Comparison of ENCODE assay signal across 15 mouse cellular contexts in the genomic region with DNA sequence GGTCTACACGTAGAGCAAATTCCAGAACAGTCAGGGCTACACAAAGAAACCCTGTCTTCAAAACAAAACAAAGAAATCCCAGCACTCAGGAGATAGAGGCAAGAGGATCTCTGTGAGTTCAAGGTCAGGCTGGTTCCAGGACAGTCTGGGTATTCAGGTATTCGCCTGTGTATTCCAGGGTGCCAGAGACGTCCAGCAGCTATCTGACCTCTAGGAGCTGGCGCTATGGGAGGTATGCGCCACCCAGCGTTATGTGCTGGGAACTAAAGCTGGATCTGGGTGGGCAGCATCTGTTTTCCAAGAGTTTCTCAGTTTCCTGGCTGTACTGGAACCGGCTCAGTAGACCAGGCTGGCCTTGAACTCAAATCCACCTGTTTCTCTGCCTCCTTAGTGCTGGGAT. TPM values are rescaled to one million over a fixed set of nuclear protein-coding genes. Genes with fewer than 3 reads are reported as not detected.
DNase-seq lines count a peak whose midpoint lies in the region; ATAC-seq lines count a peak whose summit lies in the region.
"Had no signal": no experiment of that assay in that cellular context is flagged by ENCODE, and none has a peak within 500 bp of the region (broad histone marks: within the 10 kb centered on the region; RNA-seq: fewer than 3 reads in every experiment).

No protein-coding gene starts in this region.

- ATAC-seq in activated CD4-positive, CD25-positive, alpha-beta regulatory T cell, adult 4 months = no peak
- ATAC-seq: forebrain, embryonic 16.5 days; midbrain, embryonic 15.5 days had no signal

- peak; percentile 35 for DNase-seq in kidney, postnatal 10 days
- no peak for DNase-seq in kidney, adult 9 months
- DNase-seq in 3T3-L1 (ENCODE audit: low read depth, low spot score) (peak; percentile 50), 416B (ENCODE audit: low read depth) (peak; percentile 42)
- DNase-seq in embryo, embryonic 10.5 days (ENCODE audit: low spot score) = peak; percentile 69
- DNase-seq in Muller cell, postnatal 12 days (ENCODE audit: inconsistent ontology term) = no peak
- DNase-seq: adrenal gland, postnatal 14 days; cerebellum, adult 18-20 months; gastrocnemius, postnatal 36 days; lung, postnatal 36 days; right cerebral cortex, postnatal 25 days had no signal

RNA-seq across cellular contexts. Expression of a gene that starts 3.6 kb away (rescaled TPM):
- 1 to 10 TPM in 1 of 2 experiments, under 1 TPM in 1; 0.83 to 1.1 TPM for polyA plus RNA-seq in activated CD4-positive, CD25-positive, alpha-beta regulatory T cell, adult 4 months (2017; shearing (Covaris generic))
- polyA plus RNA-seq: forebrain, embryonic 16.5 days; limb, embryonic 10.5 days had no signal

RNA-seq across cellular contexts. Expression of a gene that starts 7.1 kb away (rescaled TPM):
- under 1 TPM in 1 of 2 experiments, not detected in 1; 0.95 TPM for polyA plus RNA-seq in activated CD4-positive, CD25-positive, alpha-beta regulatory T cell, adult 4 months (2017; shearing (Covaris generic))

RNA-seq across cellular contexts. Expression of a gene that starts 10.9 kb away (rescaled TPM):
- polyA plus RNA-seq in activated CD4-positive, CD25-positive, alpha-beta regulatory T cell, adult 4 months (2017; shearing (Covaris generic)) = 1 to 10 TPM; 5.5 to 5.9 TPM

RNA-seq across cellular contexts. Expression of a gene that starts 12.9 kb away (rescaled TPM):
- polyA plus RNA-seq in activated CD4-positive, CD25-positive, alpha-beta regulatory T cell, adult 4 months (2017; shearing (Covaris generic)) = 1 to 10 TPM; 1.1 to 2.4 TPM

RNA-seq across cellular contexts. Expression of a gene that starts 34.0 kb away (rescaled TPM):
- 100 to 1,000 TPM; 185 to 292 TPM for polyA plus RNA-seq in activated CD4-positive, CD25-positive, alpha-beta regulatory T cell, adult 4 months (2017; shearing (Covaris generic))

Comparison
In these comparisons a context has a peak if more than half of its experiments do, and no peak if none do; other contexts are left out.
1. DNase-seq: peak in kidney, postnatal 10 days (single experiment), 3T3-L1 (single experiment), 416B (single experiment) and embryo, embryonic 10.5 days (single experiment); none in kidney, adult 9 months (single experiment) and Muller cell, postnatal 12 days (single experiment).